Mouse (Mus musculus) activated CD4-positive, CD25-positive, alpha-beta regulatory T cell, adult 9 weeks (primary cell): Measurements from ENCODE around the gene Olfr484. TPM values are rescaled to one million over a fixed set of nuclear protein-coding genes. Genes with fewer than 3 reads are reported as not detected.

Experiments
- polyA plus RNA-seq: library from polyadenylated mRNA; unstranded; fragments of 100-300 nt; shearing (Covaris generic); gene quantifications from one replicate; pipeline ENCODE4 v1.2.1, GENCODE M21; 2017

The Olfr484 gene
- polyA plus RNA-seq: not detected

GRCm38 (mm10) chr7:108127349-108127748 lies at the start of gene Olfr484:
Gene Olfr484, minus strand, starts transcription at chr7:108127449.

GRCm38 (mm10) chr7:108172642-108173041 lies 45.4 kb upstream of the Olfr484 start, which contains the start of gene Olfr486:
Gene Olfr486, minus strand, starts transcription at chr7:108172742.

GRCm38 (mm10) chr7:108159771-108160170 lies 32.5 kb upstream of the Olfr484 start, which contains the start of gene Olfr485:
Gene Olfr485, minus strand, starts transcription at chr7:108159871.

DNA sequence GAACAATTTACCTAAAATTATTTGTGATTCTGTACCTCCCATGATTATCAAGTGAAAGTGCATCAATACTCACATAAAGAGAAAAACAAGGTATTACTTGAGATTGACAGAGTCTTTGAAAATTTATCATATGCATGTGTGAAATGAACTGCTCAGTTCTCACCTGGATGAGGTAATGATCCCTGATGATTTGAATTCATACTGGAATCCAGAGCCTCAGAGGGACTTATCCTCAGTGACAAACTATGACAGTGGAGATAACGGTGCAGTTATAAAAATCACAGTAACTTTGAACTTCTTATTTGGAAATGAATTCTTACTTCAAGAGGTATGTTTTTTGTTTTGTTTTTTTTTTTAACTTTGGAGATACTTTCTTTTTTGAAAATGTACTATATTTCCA lies 26.7 kb downstream of the Olfr484 start, which contains the start of gene Olfr483:
Gene Olfr483 (plus strand): TSS at position 301 of the 400 bp plus-strand sequence.

DNA sequence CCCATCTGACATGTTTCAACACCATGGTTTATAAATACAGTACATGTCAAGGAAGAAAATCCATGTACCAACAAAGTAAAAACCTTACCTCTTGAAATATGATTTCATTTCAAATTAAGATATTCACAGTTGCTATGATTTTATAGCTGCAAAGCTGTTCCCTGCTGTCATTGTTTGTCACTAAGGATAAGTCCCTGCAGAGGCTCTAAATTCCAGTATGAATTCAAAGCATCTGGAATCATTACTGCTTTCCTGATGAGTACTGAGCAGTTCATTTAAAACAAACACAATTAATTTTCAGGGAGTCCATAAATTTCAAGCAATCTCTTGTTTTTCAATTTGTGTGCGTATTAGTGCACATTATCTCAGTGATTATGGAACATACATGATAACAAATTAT lies 29.8 kb downstream of the Olfr484 start, which contains the start of gene Olfr482:
Gene Olfr482 (minus strand): TSS at position 101 of the 400 bp plus-strand sequence.

DNA sequence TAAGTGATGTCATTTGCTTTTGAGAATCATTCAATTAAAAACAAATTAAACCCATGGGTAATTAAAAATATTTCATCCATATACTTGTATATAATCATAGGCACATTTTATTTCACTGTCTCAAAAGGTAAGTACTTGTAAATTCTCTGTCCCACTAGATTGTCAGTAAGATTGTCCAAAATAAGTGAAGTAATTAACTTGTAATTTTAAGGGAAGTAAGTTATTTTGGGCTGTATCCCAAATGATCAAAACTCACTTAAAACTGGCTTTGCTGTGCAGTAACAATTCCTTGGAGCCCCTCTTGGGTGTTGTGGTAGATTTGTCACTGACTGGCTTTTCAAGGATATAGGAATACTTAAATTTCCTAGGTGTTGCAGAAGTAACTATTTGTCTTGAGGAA lies 47.7 kb downstream of the Olfr484 start, which contains the start of gene Olfr481:
Gene Olfr481 (plus strand): TSS at position 301 of the 400 bp plus-strand sequence.

Other genes with a start within 250 kb of the Olfr484 start
- gene Olfr472, start 229.5 kb downstream of the Olfr484 start, polyA plus RNA-seq: not detected
- gene Olfr473, start 197.0 kb downstream of the Olfr484 start, polyA plus RNA-seq: not detected
- not detected for gene Olfr474, start 172.8 kb downstream of the Olfr484 start, polyA plus RNA-seq
- gene Olfr476, start 162.6 kb downstream of the Olfr484 start, polyA plus RNA-seq: not detected
- not detected for gene Olfr477, start 140.8 kb downstream of the Olfr484 start, polyA plus RNA-seq
- not detected for gene Olfr478, start 93.5 kb downstream of the Olfr484 start, polyA plus RNA-seq
- not detected for gene Olfr479, start 76.8 kb downstream of the Olfr484 start, polyA plus RNA-seq
- gene Olfr480, start 60.1 kb downstream of the Olfr484 start, polyA plus RNA-seq: not detected
- not detected for gene Olfr481, start 47.6 kb downstream of the Olfr484 start, polyA plus RNA-seq
- gene Olfr482, start 29.9 kb downstream of the Olfr484 start, polyA plus RNA-seq: not detected
- not detected for gene Olfr483, start 26.6 kb downstream of the Olfr484 start, polyA plus RNA-seq
- not detected for gene Olfr485, start 32.4 kb upstream of the Olfr484 start, polyA plus RNA-seq
- gene Olfr486, start 45.3 kb upstream of the Olfr484 start, polyA plus RNA-seq: not detected
- gene Olfr487, start 87.2 kb upstream of the Olfr484 start, polyA plus RNA-seq: not detected
- not detected for gene Olfr488, start 130.9 kb upstream of the Olfr484 start, polyA plus RNA-seq
- not detected for gene Olfr490, start 161.5 kb upstream of the Olfr484 start, polyA plus RNA-seq
- not detected for gene Olfr491, start 186.0 kb upstream of the Olfr484 start, polyA plus RNA-seq
- gene Olfr492, start 196.2 kb upstream of the Olfr484 start, polyA plus RNA-seq: not detected
- not detected for gene Olfr493, start 219.5 kb upstream of the Olfr484 start, polyA plus RNA-seq
- gene Olfr494, start 237.9 kb upstream of the Olfr484 start, polyA plus RNA-seq: not detected